Mouse (Mus musculus) adipocyte (in vitro differentiated cells): ENCODE data around the gene OR5BS1P.
A peak's percentile ranks its signal among the peaks of the same experiment; 100 is the strongest.
"Not testable (repeated sequence)": the region's sequence is repeated elsewhere in the genome, so short reads cannot be mapped to it uniquely, and the experiment has no call there.

Source experiments
- DNase-seq: peaks from one replicate; pipeline ENCODE4 v3.0.0-alpha.2; 2016; ENCODE audit warnings: low spot score

The OR5BS1P gene

GRCm38 (mm10) chr15:98506253-98506957, 36.7 kb downstream of the OR5BS1P start:
- peak; percentile 86 for DNase-seq

GRCm38 (mm10) chr15:98507321-98507720, 37.6 kb downstream of the OR5BS1P start:
- DNase-seq = no peak

GRCm38 (mm10) chr15:98509387-98509786, 39.7 kb downstream of the OR5BS1P start:
- no peak for DNase-seq

- peak; percentile 86 for DNase-seq
These were observed 41.0 kb downstream of the OR5BS1P start for GRCm38 (mm10) chr15:98510438-98511385.

- no peak for DNase-seq
These were observed 41.8 kb downstream of the OR5BS1P start for GRCm38 (mm10) chr15:98511386-98511928.

GRCm38 (mm10) chr15:98512232-98512631, 42.5 kb downstream of the OR5BS1P start:
- DNase-seq = no peak

GRCm38 (mm10) chr15:98512799-98513321, 43.2 kb downstream of the OR5BS1P start:
- DNase-seq = peak; percentile 85

GRCm38 (mm10) chr15:98513676-98514075, 44.0 kb downstream of the OR5BS1P start:
- DNase-seq = not testable (repeated sequence)

- DNase-seq = no peak
These were observed 44.5 kb downstream of the OR5BS1P start for GRCm38 (mm10) chr15:98514146-98514545.

GRCm38 (mm10) chr15:98514845-98515244, 45.1 kb downstream of the OR5BS1P start:
- DNase-seq = not testable (repeated sequence)

GRCm38 (mm10) chr15:98517380-98518355, 48.0 kb downstream of the OR5BS1P start:
- DNase-seq = peak; percentile 75

GRCm38 (mm10) chr15:98521245-98521644, 51.5 kb downstream of the OR5BS1P start:
- no peak for DNase-seq

GRCm38 (mm10) chr15:98526057-98526456, 56.4 kb downstream of the OR5BS1P start:
- no peak for DNase-seq

GRCm38 (mm10) chr15:98527056-98527771, 57.5 kb downstream of the OR5BS1P start:
- peak; percentile 38 for DNase-seq

GRCm38 (mm10) chr15:98528066-98528563, 58.4 kb downstream of the OR5BS1P start:
- DNase-seq = no peak
